8 mouse cellular contexts compared by ENCODE assay signal in the genomic region with DNA sequence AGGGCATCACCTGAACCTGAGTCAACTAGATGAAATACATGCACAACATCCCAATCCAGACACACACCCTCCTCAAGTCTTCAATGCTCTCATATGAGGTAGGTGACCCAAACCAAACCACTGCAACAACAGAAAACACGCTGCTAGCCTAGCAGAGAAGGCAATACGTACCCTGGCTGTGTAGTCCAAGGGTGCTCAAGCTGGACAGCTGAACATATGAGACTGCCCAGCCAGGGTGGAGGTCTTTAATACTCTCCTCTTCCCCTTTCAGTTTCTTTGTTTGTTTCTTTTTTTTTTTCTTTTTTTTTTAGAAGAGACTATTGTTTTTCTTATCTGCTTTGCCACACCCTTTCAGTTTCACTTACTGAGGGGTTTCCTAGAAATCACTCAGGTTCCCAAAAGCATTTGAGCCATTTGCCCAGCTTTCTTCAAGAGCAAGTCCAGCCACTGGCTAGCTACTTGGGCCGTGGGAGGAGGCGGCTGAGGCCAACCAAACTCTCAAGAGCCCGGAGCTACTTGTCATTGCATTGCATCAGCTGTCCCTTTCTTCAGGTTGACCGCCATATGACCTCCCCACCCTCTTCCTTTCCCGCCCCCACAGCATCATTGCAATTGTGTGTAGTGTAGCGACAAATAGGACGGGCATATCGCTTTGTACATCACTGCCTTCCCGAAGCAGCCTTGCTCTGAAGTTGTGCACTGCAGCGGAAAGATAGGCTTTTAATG. TPM values are rescaled to one million over a fixed set of nuclear protein-coding genes. Genes with fewer than 3 reads are reported as not detected.
DNase-seq lines count a peak whose midpoint lies in the region; ATAC-seq and TF ChIP-seq lines count a peak whose summit lies in the region.

A gene (plus strand): TSS at position 643 of the 726 bp plus-strand sequence.

- TF ChIP-seq CTCF in gastrocnemius, adult 2 months (IDR thresholded peaks at IDR 0.05) = no peak

- peak within 1 kb of the TSS; percentile 92 for H3K4me3 ChIP-seq in gastrocnemius, adult 2 months

- peak within 1 kb of the TSS; percentile 91 for H3K27ac ChIP-seq in gastrocnemius, adult 2 months

- ATAC-seq in megakaryocyte-erythroid progenitor cell, adult 5-6 weeks (replicated peaks; ENCODE audit: low FRiP score, low TSS enrichment, poor library complexity, severe bottlenecking) = peak; percentile 6; the same call in 1 of the 2 replicates

- intact Hi-C loops in gastrocnemius, adult 2 months (cut with DNase I) = no loop called here

- no peak for DNase-seq in gastrocnemius, adult 2 months
- no peak for DNase-seq in gastrocnemius, postnatal 4 days (ENCODE audit: low spot score in 2 of 2)
- DNase-seq in ZHBTc4 (ENCODE audit: low read depth, low spot score) = peak; percentile 30
- peak; percentile 23 to 38 for DNase-seq in heart, adult 9 months (ENCODE audit: low spot score in 2 of 2)
- peak; percentile 18 for DNase-seq in kidney, postnatal 10 days
- DNase-seq in adrenal gland, postnatal 10 days = no peak
- DNase-seq in testis, postnatal 10 days (ENCODE audit: low spot score) = no peak

RNA-seq across cellular contexts. Expression of the gene that starts here (rescaled TPM):
- 1 to 10 TPM; 2.5 to 5.3 TPM for total RNA-seq in gastrocnemius, adult 2 months (2021)
- total RNA-seq in gastrocnemius, postnatal 4 days (2021) = 1 to 10 TPM; 5.1 to 5.8 TPM
- 9.4 and 9.7 TPM in 2 replicates for total RNA-seq in megakaryocyte-erythroid progenitor cell, adult 5-6 weeks (2014; fragmentation: Nextera tagmentation)
- 3.0 and 6.9 TPM in 2 replicates for total RNA-seq in megakaryocyte-erythroid progenitor cell, adult 5-6 weeks (2017)
- 1 to 10 TPM; 6.6 to 7.1 TPM for total RNA-seq in adrenal gland, postnatal 10 days (2021)

Comparison
In these comparisons a context has a peak if more than half of its experiments do, and no peak if none do; other contexts are left out.
1. DNase-seq: peak in ZHBTc4 (single experiment), heart, adult 9 months (2 of 2) and kidney, postnatal 10 days (single experiment); none in gastrocnemius, adult 2 months (single experiment), gastrocnemius, postnatal 4 days (0 of 2), adrenal gland, postnatal 10 days (single experiment) and testis, postnatal 10 days (single experiment).